Mouse (Mus musculus): ENCODE measurements around the gene Trip10.

Trip10 gene

GRCm38 (mm10) chr17:57249186-57250181, at the start of gene Trip10:
Gene Trip10, plus strand, starts transcription at chr17:57249455.
- peak; percentile 94 for DNase-seq (ENCODE audit: low spot score)

GRCm38 (mm10) chr17:57201841-57202724, 47.2 kb upstream of the Trip10 start:
- no peak for DNase-seq (ENCODE audit: low spot score)

GRCm38 (mm10) chr17:57207938-57208337, 41.3 kb upstream of the Trip10 start:
- no peak for DNase-seq (ENCODE audit: low spot score)

- DNase-seq (ENCODE audit: low spot score): no peak
These were observed 39.9 kb upstream of the Trip10 start for GRCm38 (mm10) chr17:57209330-57209729.

GRCm38 (mm10) chr17:57211501-57211900, 37.8 kb upstream of the Trip10 start:
- no peak for DNase-seq (ENCODE audit: low spot score)

- DNase-seq (ENCODE audit: low spot score): peak; percentile 61
These were observed 34.4 kb upstream of the Trip10 start for GRCm38 (mm10) chr17:57214676-57215387.

GRCm38 (mm10) chr17:57218335-57218900, 30.8 kb upstream of the Trip10 start:
- DNase-seq (ENCODE audit: low spot score): no peak

- peak; percentile 67 for DNase-seq (ENCODE audit: low spot score)
These were observed 29.9 kb upstream of the Trip10 start for GRCm38 (mm10) chr17:57219167-57219883.

GRCm38 (mm10) chr17:57219884-57220207, 29.4 kb upstream of the Trip10 start:
- DNase-seq (ENCODE audit: low spot score): peak; percentile 47

GRCm38 (mm10) chr17:57221911-57222310, 27.3 kb upstream of the Trip10 start:
- DNase-seq (ENCODE audit: low spot score): no peak

- no peak for DNase-seq (ENCODE audit: low spot score)
These were observed 25.9 kb upstream of the Trip10 start for GRCm38 (mm10) chr17:57223313-57223712.

GRCm38 (mm10) chr17:57227468-57227867, 21.8 kb upstream of the Trip10 start:
- no peak for DNase-seq (ENCODE audit: low spot score)

- DNase-seq (ENCODE audit: low spot score): no peak
These were observed 21.2 kb upstream of the Trip10 start, which contains the start of gene C3 for GRCm38 (mm10) chr17:57228014-57228413. Gene C3, minus strand, starts transcription at chr17:57228136.

- DNase-seq (ENCODE audit: low spot score): no peak
These were observed 20.4 kb upstream of the Trip10 start for GRCm38 (mm10) chr17:57228873-57229272.

- no peak for DNase-seq (ENCODE audit: low spot score)
These were observed 19.2 kb upstream of the Trip10 start for GRCm38 (mm10) chr17:57229851-57230727.

GRCm38 (mm10) chr17:57230728-57231125, 18.5 kb upstream of the Trip10 start:
- no peak for DNase-seq (ENCODE audit: low spot score)

- DNase-seq (ENCODE audit: low spot score): no peak
These were observed 17.9 kb upstream of the Trip10 start for GRCm38 (mm10) chr17:57231321-57231771.

GRCm38 (mm10) chr17:57232200-57232599, 17.1 kb upstream of the Trip10 start:
- DNase-seq (ENCODE audit: low spot score): no peak

GRCm38 (mm10) chr17:57233038-57233437, 16.2 kb upstream of the Trip10 start:
- DNase-seq (ENCODE audit: low spot score): no peak

Data from embryo, embryonic 10 days (tissue).